Mouse (Mus musculus) heart, postnatal 36 days (tissue): ENCODE data around the gene Optn. TPM values are rescaled to one million over a fixed set of nuclear protein-coding genes. Genes with fewer than 3 reads are reported as not detected.

Source experiments
- DNase-seq, 2 experiments: peaks; one replicate each; pipeline ENCODE4 v3.0.0; 2021 to 2022
- intact Hi-C: fragments of 180-260 bp; cut with DNase I; formaldehyde crosslinking; loops from one replicate; pipeline ENCODE4 v1.15.1; 2025
- total RNA-seq, 2 experiments: library from RNA; stranded (reverse); gene quantifications; 2 replicates each; pipeline ENCODE4 v1.2.3; 2021

Optn gene
- total RNA-seq, 2 experiments from 2014 or later: 64.7 to 65.2 TPM

DNA sequence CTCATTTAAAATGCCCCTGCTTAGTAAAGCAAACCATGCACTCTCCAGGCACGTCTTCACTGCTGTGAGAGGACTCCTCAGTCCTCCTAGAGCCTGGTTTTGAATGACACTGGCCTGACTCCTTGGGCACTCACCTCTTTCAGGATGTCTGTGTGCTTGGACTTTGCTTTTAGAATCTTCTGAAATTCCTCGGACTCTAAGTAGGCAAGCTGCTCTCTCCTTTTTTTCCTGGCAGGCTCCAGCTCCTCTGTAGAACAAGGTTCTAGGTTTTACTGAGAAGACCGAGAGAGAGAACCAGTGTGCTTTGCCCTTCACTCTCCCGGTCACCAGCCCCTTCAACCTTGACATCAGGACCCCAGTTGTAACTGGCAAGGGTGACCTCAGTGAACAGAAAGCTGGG is 69.4 kb downstream of the Optn start:
- intact Hi-C loops: no loop called here

DNA sequence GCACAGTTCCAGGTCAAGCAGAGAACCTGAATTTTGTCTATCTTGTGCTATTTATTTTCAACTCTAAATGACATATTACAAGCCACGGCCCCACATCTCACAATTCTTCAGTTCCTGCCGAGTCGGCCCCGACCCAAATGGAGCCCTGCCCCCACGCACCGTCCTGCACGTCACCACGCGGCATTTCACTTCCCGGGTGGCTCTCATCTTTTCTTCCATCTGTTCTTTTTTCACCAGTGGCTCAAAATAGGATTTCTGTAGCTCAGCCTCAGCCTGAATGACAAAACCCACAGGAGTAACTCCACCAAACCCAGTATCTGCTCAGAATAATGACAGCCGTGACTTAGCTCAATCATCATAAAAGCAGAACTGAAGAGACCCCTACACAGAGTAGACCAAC is 70.3 kb downstream of the Optn start:
- intact Hi-C loops: no loop called here
- no peak for DNase-seq

More for the DNA sequence above, 69.4 kb downstream of the Optn start:
- no peak for DNase-seq

DNA sequence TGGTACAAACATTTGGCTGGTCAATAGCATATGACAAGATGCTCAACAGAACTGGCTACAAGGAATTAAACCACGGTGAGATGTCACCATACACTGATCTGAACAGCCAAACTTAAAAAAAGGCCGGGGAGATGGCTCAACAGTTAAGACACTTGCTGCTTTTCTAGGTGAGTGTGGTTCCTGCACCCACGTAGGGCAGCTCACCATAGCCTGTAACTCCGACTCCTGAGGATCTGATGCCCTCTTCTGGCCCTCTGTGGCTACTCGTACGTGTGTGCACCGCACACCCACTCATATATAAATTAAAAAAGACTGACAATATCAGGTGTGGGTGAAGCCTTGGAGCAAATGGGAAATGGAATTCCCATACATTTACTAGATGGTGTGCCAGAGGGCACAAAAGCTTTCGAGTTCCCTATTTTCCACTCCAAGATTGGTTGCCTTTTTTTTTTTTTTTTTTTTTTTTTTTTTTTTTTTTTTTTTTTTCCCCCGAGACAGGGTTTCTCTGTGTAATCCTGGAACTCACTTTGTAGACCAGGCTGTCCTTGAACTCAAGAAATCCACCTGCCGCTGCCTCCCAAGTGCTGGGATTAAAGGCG is 74.9 kb downstream of the Optn start:
- intact Hi-C loops: no loop called here
- no peak for DNase-seq

DNA sequence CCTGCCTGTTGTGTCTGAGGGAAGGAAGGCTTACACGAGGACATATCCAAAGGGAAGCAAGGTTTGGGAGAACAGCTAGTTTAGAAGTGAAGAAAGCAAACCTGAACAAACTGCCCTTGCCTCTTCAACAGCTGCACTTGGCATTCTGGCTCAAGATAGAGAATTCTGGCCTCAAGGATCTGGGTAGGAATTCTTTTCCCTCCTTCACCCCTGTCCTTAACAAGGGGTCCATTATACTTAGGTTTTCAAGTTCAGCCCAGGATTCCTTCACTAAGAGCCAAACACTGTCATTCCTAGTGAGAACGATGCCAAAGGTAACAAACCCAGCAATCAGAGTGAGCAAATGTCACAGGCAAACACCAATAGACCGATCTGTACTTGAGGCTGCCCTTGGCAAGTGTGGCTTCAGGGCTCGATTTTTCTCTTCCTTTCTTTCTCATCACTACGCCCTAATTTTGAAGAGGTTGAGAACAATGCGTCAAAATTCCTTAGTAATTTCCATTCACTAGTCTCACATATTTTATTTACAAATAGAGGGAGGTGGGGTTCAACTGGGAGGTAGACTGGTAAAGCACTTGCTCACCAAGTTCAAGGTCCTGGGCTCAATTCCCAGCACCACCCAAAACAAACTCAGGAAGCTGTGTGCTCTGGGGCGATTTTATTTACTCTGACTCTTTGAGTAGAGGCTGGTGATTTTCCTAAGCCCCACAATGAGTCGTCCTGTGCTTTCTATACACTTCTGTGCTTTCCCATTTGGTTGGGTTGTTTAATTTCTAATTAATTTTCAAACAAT is 76.3 kb downstream of the Optn start:
- intact Hi-C loops: no loop called here
- DNase-seq: no peak

DNA sequence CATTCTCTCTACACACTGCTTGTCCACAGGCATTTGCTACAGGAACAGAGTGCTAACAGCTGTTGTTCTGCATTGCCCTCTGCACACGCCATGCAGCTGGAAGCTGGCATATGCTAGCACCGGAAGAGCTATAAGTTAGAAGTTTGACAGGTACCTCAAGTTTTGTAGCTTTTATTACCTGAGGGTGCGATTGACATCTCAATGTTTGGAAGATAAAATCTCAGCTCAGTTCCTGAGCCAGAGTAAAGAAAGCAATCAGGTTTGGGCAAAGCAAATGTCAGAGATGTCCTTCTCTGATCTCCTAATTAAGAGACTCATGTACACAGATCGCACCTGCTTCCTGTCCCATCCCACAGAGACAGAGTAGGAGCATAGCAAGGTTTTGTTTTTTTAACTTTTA is 77.1 kb downstream of the Optn start:
- DNase-seq: no peak
- intact Hi-C loops: no loop called here

DNA sequence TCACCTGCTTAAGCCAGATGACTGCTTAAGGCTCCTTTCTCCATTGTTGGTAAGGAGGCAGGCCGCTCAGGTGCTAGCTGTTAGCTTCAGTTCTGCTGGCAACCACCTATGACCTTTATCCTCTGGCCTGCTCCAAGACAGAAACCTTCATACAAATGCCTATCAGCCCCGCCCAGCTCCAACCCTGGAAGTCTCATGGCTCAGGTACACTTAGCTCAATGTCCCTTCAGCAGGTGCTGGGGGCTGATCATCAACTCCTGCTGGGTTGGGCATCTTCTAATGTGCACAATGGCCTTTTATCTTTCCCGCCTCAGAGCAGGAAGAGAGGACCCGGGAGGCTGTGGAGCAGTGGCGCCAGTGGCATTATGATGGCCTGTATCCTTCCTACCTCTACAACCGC is 78.9 kb downstream of the Optn start:
- intact Hi-C loops: no loop called here
- no peak for DNase-seq

DNA sequence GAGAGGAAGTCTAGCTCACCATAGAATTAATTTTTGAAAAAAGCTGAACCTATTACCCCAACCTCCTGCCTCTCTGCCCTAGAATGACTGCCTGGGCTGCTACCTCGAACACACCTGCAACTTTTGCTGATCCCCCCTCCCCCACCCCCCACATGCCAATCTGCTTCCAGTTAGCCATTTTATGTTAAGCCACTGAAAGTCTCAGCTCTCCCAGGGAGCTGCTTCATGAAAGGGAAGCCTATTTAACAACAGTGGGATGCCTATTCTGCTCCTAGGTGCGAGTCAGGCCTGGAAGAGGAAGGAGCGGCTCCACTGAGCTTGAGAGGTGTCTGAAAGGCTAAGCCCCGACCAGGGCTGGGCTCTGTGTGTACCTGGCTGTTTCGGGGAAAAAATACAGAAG is 79.9 kb downstream of the Optn start:
- intact Hi-C loops: no loop called here
- no peak for DNase-seq

DNA sequence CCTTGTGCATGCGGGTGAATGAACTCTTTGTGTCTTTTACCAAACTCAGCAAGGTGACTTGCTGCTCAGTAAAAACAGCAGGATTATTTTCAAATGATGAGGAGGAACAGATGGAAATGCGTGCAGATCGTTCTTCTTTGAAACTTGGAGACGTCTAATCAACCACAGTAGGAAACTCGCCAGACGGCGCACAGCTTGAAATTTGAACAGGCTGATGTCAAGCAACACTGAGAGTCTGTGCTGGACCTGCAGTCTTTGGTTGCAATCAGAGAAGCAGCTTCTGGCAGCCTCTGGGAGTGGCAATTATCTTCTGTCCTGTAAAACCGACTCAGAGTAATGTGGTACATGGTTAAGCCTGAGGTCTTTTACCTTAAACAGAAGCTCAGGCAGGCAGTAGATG is 85.8 kb downstream of the Optn start:
- intact Hi-C loops: no loop called here
- DNase-seq: no peak

DNA sequence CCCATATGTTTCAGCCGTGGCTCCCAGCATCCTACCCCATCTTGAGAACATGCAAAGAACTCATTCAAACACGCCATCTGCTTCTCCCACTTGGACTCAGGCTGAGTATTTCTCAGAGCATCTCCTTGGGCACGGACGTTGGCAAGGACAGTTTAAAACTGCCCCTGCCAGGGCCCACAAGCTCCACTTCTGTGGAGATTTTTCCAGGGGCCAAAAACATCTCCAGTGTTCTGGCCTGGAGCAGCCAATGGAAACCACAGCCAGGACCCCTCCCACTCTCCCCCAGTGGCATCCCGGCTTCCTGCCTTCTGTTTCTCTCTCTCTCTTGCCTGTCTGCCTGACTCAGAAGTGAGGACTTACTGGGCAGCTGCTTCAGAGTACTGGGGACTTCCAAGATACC is 88.0 kb downstream of the Optn start, which contains the start of gene Ucma:
Gene Ucma (plus strand): TSS at position 316 of the 400 bp plus-strand sequence.
- no peak for DNase-seq
- intact Hi-C loops: no loop called here

Other genes starting within 250 kb of the Optn start
- 10 to 100 TPM; 13.7 to 16.1 TPM for gene Sephs1, start 182.5 kb downstream of the Optn start, total RNA-seq
- gene Phyh, start 145.0 kb downstream of the Optn start, total RNA-seq: 100 to 1,000 TPM; 763 to 822 TPM
- not detected for gene Ucma, start 87.9 kb downstream of the Optn start, total RNA-seq
- gene Mcm10, start 51.3 kb downstream of the Optn start, total RNA-seq: under 1 TPM; 0.11 to 0.33 TPM
- 1 to 10 TPM; 3.2 to 3.7 TPM for gene Ccdc3, start 73.7 kb upstream of the Optn start, total RNA-seq